Mouse (Mus musculus) granulocyte monocyte progenitor cell, adult 5-6 weeks (primary cell): ENCODE results near the gene Gm9732. TPM values are rescaled to one million over a fixed set of nuclear protein-coding genes. Genes with fewer than 3 reads are reported as not detected.
"Not testable (repeated sequence)": the region's sequence is repeated elsewhere in the genome, so short reads cannot be mapped to it uniquely, and the experiment has no call there.

Source experiments
- ATAC-seq: replicated peaks from 2 replicates; pipeline ENCODE4 v1.8.0; 2016; ENCODE audit warnings: mild to moderate bottlenecking, moderate TSS enrichment, inconsistent platforms; ENCODE audit not compliant: poor library complexity, severe bottlenecking
- total RNA-seq, 2 experiments: library from RNA; stranded (forward) in 1 of 2; stranded (reverse) in 1 of 2; fragments of 200-712, 200-1000 nt in 1 of 2; fragments of >200 nt in 1 of 2; fragmentation: Nextera tagmentation in 1 of 2; gene quantifications; 2 replicates each; pipeline ENCODE4 v1.2.3; 2014 to 2017

The Gm9732 gene
- total RNA-seq, 2 experiments from 2014 or later, result not detected

GRCm38 (mm10) chr14:43352944-43353343, 78.1 kb downstream of the Gm9732 start:
- ATAC-seq, result not testable (repeated sequence)

Other genes with a start within 250 kb of the Gm9732 start
- not detected in 2 replicates for gene Gm8094, start 198.4 kb upstream of the Gm9732 start, total RNA-seq (2014; fragmentation: Nextera tagmentation)
- gene Gm8094, start 198.4 kb upstream of the Gm9732 start, total RNA-seq (2017), result not detected in 2 replicates
- gene Gm8104, start 174.4 kb upstream of the Gm9732 start, total RNA-seq (2014; fragmentation: Nextera tagmentation), result not detected in 2 replicates
- gene Gm8104, start 174.4 kb upstream of the Gm9732 start, total RNA-seq (2017), result not detected in 2 replicates
- gene Gm7233, start 95.2 kb upstream of the Gm9732 start, total RNA-seq (2014; fragmentation: Nextera tagmentation), result not detected in 2 replicates
- gene Gm7233, start 95.2 kb upstream of the Gm9732 start, total RNA-seq (2017), result not detected in 2 replicates
- not detected in 2 replicates for gene Gm8122, start 39.7 kb upstream of the Gm9732 start, total RNA-seq (2014; fragmentation: Nextera tagmentation)
- not detected in 2 replicates for gene Gm8122, start 39.7 kb upstream of the Gm9732 start, total RNA-seq (2017)
- not detected in 2 replicates for gene Gm8126, start 16.4 kb upstream of the Gm9732 start, total RNA-seq (2014; fragmentation: Nextera tagmentation)
- not detected in 2 replicates for gene Gm8126, start 16.4 kb upstream of the Gm9732 start, total RNA-seq (2017)
- gene Gm8127, start 18.8 kb downstream of the Gm9732 start, total RNA-seq (2014; fragmentation: Nextera tagmentation), result not detected in 2 replicates
- not detected in 2 replicates for gene Gm8127, start 18.8 kb downstream of the Gm9732 start, total RNA-seq (2017)
- not detected in 2 replicates for gene 1700001F09Rik, start 72.8 kb downstream of the Gm9732 start, total RNA-seq (2014; fragmentation: Nextera tagmentation)
- gene 1700001F09Rik, start 72.8 kb downstream of the Gm9732 start, total RNA-seq (2017), result not detected in 2 replicates
- gene Gm8138, start 141.3 kb downstream of the Gm9732 start, total RNA-seq (2014; fragmentation: Nextera tagmentation), result not detected in 2 replicates
- gene Gm8138, start 141.3 kb downstream of the Gm9732 start, total RNA-seq (2017), result not detected in 2 replicates